Mouse (Mus musculus): ENCODE results near the gene Rps6ka1. TPM values are rescaled to one million over a fixed set of nuclear protein-coding genes. Genes with fewer than 3 reads are reported as not detected.

Gene Rps6ka1
- polyA plus RNA-seq, 1 experiment from 2014 or later, result 38.5 TPM

GRCm38 (mm10) chr4:133816504-133816875 lies 71.1 kb downstream of the Rps6ka1 start:
- Histone ChIP-seq H3K4me3 (replicated peaks) (peak overlapping the region; percentile 22), H3K36me3 (no peaks in the 10 kb centered on the region)

GRCm38 (mm10) chr4:133815635-133816503 lies 71.7 kb downstream of the Rps6ka1 start:
- peak overlapping the region; percentile 100 for H3K27ac ChIP-seq (replicated peaks)
- peak overlapping the region; percentile 22 for H3K4me3 ChIP-seq (replicated peaks)
- no peaks in the 10 kb centered on the region for H3K9me3 ChIP-seq (replicated peaks)
- H3K4me2 ChIP-seq (replicated peaks), result peak overlapping the region; percentile 59
- WGBS, result 13% methylated on average over 16 of the region's 16 CpGs
- no peaks in the 10 kb centered on the region for H3K36me3 ChIP-seq
- peaks cover 35% of the 10 kb centered on the region for H3K4me1 ChIP-seq
- no peak for ATAC-seq (ENCODE audit: insufficient number of reproducible peaks, low FRiP score, low TSS enrichment, low read depth)
- H3K9ac ChIP-seq, result no peak overlapping the region
- H3K27me3 ChIP-seq, result no peaks in the 10 kb centered on the region

More at GRCm38 (mm10) chr4:133816504-133816875, 71.1 kb downstream of the Rps6ka1 start:
- no peak overlapping the region for H3K9ac ChIP-seq
- peaks cover 37% of the 10 kb centered on the region for H3K4me1 ChIP-seq
- H3K4me2 ChIP-seq (replicated peaks), result peak overlapping the region; percentile 59
- 18% methylated on average over 7 of the region's 7 CpGs for WGBS
- no peaks in the 10 kb centered on the region for H3K27me3 ChIP-seq
- no peak for ATAC-seq (ENCODE audit: insufficient number of reproducible peaks, low FRiP score, low TSS enrichment, low read depth)
- peak overlapping the region; percentile 100 for H3K27ac ChIP-seq (replicated peaks)
- no peaks in the 10 kb centered on the region for H3K9me3 ChIP-seq (replicated peaks)

- H3K4me3 ChIP-seq (replicated peaks), result peak overlapping the region; percentile 71
- ATAC-seq (ENCODE audit: insufficient number of reproducible peaks, low FRiP score, low TSS enrichment, low read depth), result no peak
- 13% methylated on average over 25 of the region's 25 CpGs for WGBS
Observed at GRCm38 (mm10) chr4:133814804-133815515, 72.6 kb downstream of the Rps6ka1 start.

GRCm38 (mm10) chr4:133813992-133814803 lies 73.4 kb downstream of the Rps6ka1 start:
- ATAC-seq (ENCODE audit: insufficient number of reproducible peaks, low FRiP score, low TSS enrichment, low read depth), result peak; percentile 76
- peak overlapping the region; percentile 59 for H3K4me2 ChIP-seq (replicated peaks)
- peak overlapping the region; percentile 100 for H3K27ac ChIP-seq (replicated peaks)
- WGBS, result under 1% methylated on average over 67 of the region's 80 CpGs
- no peaks in the 10 kb centered on the region for H3K9me3 ChIP-seq (replicated peaks)
- peak overlapping the region; percentile 71 for H3K4me3 ChIP-seq (replicated peaks)
- peaks cover 25% of the 10 kb centered on the region for H3K4me1 ChIP-seq
- H3K36me3 ChIP-seq, result no peaks in the 10 kb centered on the region
- no peaks in the 10 kb centered on the region for H3K27me3 ChIP-seq
- peak overlapping the region; percentile 69 for H3K9ac ChIP-seq

More at GRCm38 (mm10) chr4:133814804-133815515, 72.6 kb downstream of the Rps6ka1 start:
- H3K27ac ChIP-seq (replicated peaks), result peak overlapping the region; percentile 100
- peak overlapping the region; percentile 59 for H3K4me2 ChIP-seq (replicated peaks)
- no peaks in the 10 kb centered on the region for H3K36me3 ChIP-seq
- H3K9ac ChIP-seq, result peak overlapping the region; percentile 47
- peaks cover 26% of the 10 kb centered on the region for H3K4me1 ChIP-seq
- no peaks in the 10 kb centered on the region for H3K27me3 ChIP-seq
- no peaks in the 10 kb centered on the region for H3K9me3 ChIP-seq (replicated peaks)

- H3K4me1 ChIP-seq, result peaks cover 25% of the 10 kb centered on the region
- WGBS, result under 1% methylated on average over 82 of the region's 101 CpGs
Observed at GRCm38 (mm10) chr4:133813174-133813991, 74.2 kb downstream of the Rps6ka1 start.

GRCm38 (mm10) chr4:133804401-133805263 lies 83.0 kb downstream of the Rps6ka1 start:
- H3K4me1 ChIP-seq, result no peaks in the 10 kb centered on the region
- H3K9ac ChIP-seq, result no peak overlapping the region
- no peak overlapping the region for H3K4me3 ChIP-seq (replicated peaks)
- H3K27ac ChIP-seq (replicated peaks), result no peak overlapping the region
- H3K9me3 ChIP-seq (replicated peaks), result no peaks in the 10 kb centered on the region
- H3K27me3 ChIP-seq, result no peaks in the 10 kb centered on the region
- WGBS, result 68% methylated on average over 15 of the region's 15 CpGs
- no peak for ATAC-seq (ENCODE audit: insufficient number of reproducible peaks, low FRiP score, low TSS enrichment, low read depth)
- H3K36me3 ChIP-seq, result no peaks in the 10 kb centered on the region
- H3K4me2 ChIP-seq (replicated peaks), result no peak overlapping the region

More at GRCm38 (mm10) chr4:133813174-133813991, 74.2 kb downstream of the Rps6ka1 start:
- Histone ChIP-seq H3K27ac (replicated peaks) (peak overlapping the region; percentile 100), H3K4me3 (replicated peaks) (peak overlapping the region; percentile 71), H3K36me3 (no peaks in the 10 kb centered on the region), H3K9ac (peak overlapping the region; percentile 69), H3K27me3 (no peaks in the 10 kb centered on the region), H3K9me3 (replicated peaks) (no peaks in the 10 kb centered on the region), H3K4me2 (replicated peaks) (peak overlapping the region; percentile 59)
- peak; percentile 90 for ATAC-seq (ENCODE audit: insufficient number of reproducible peaks, low FRiP score, low TSS enrichment, low read depth)

GRCm38 (mm10) chr4:133800589-133800988 lies 87.0 kb downstream of the Rps6ka1 start:
- Histone ChIP-seq H3K4me3 (replicated peaks) (no peak overlapping the region), H3K4me2 (replicated peaks) (no peak overlapping the region), H3K9me3 (replicated peaks) (no peaks in the 10 kb centered on the region), H3K27me3 (no peaks in the 10 kb centered on the region), H3K27ac (replicated peaks) (no peak overlapping the region), H3K9ac (no peak overlapping the region), H3K36me3 (no peaks in the 10 kb centered on the region), H3K4me1 (no peaks in the 10 kb centered on the region)
- WGBS, result 20% methylated on average over 3 of the region's 6 CpGs
- no peak for ATAC-seq (ENCODE audit: insufficient number of reproducible peaks, low FRiP score, low TSS enrichment, low read depth)

Other genes starting within 250 kb of the Rps6ka1 start
- 4.6 and 5.4 TPM in 2 replicates for gene Zdhhc18, start 237.6 kb downstream of the Rps6ka1 start, polyA plus RNA-seq (2015; fragmentation: Nextera tagmentation; extraction: Ambion mirVana)
- 16.2 and 17.6 TPM in 2 replicates for gene Pigv, start 215.2 kb downstream of the Rps6ka1 start, polyA plus RNA-seq (2015; fragmentation: Nextera tagmentation; extraction: Ambion mirVana)
- gene Arid1a, start 131.0 kb downstream of the Rps6ka1 start, polyA plus RNA-seq (2015; fragmentation: Nextera tagmentation; extraction: Ambion mirVana), result 26.8 and 29.2 TPM in 2 replicates
- 1,934 and 1,961 TPM in 2 replicates for gene Hmgn2, start 80.9 kb upstream of the Rps6ka1 start, polyA plus RNA-seq (2015; fragmentation: Nextera tagmentation; extraction: Ambion mirVana)
- gene Dhdds, start 113.1 kb upstream of the Rps6ka1 start, polyA plus RNA-seq (2015; fragmentation: Nextera tagmentation; extraction: Ambion mirVana), result 44.2 and 44.5 TPM in 2 replicates
- not detected in 2 replicates for gene Lin28a, start 131.0 kb upstream of the Rps6ka1 start, polyA plus RNA-seq (2015; fragmentation: Nextera tagmentation; extraction: Ambion mirVana)
- not detected in 2 replicates for gene Zfp683, start 166.0 kb upstream of the Rps6ka1 start, polyA plus RNA-seq (2015; fragmentation: Nextera tagmentation; extraction: Ambion mirVana)
- 12.4 and 16.7 TPM in 2 replicates for gene Crybg2, start 173.0 kb upstream of the Rps6ka1 start, polyA plus RNA-seq (2015; fragmentation: Nextera tagmentation; extraction: Ambion mirVana)
- 17.1 and 17.9 TPM in 2 replicates for gene Cd52, start 207.3 kb upstream of the Rps6ka1 start, polyA plus RNA-seq (2015; fragmentation: Nextera tagmentation; extraction: Ambion mirVana)
- 16.9 and 23.7 TPM in 2 replicates for gene Ubxn11, start 214.8 kb upstream of the Rps6ka1 start, polyA plus RNA-seq (2015; fragmentation: Nextera tagmentation; extraction: Ambion mirVana)
- 470 and 490 TPM in 2 replicates for gene Sh3bgrl3, start 241.0 kb upstream of the Rps6ka1 start, polyA plus RNA-seq (2015; fragmentation: Nextera tagmentation; extraction: Ambion mirVana)

Measured in embryonic facial prominence, embryonic 15.5 days (tissue).